Mouse (Mus musculus) megakaryocyte, embryonic 14.5 days (primary cell): Measurements from ENCODE around the gene Clstn2.

ENCODE experiments used
- FLI1 ChIP-seq: IDR thresholded peaks from 2 replicates; pipeline ENCODE4 v1.6.1; 2012; ENCODE audit warnings: low read length, inconsistent platforms, mixed read lengths
- GATA1 ChIP-seq: IDR thresholded peaks from 3 replicates; pipeline ENCODE4 v1.6.1; 2012; ENCODE audit warnings: mixed read lengths, low read length, inconsistent platforms, borderline replicate concordance

DNA sequence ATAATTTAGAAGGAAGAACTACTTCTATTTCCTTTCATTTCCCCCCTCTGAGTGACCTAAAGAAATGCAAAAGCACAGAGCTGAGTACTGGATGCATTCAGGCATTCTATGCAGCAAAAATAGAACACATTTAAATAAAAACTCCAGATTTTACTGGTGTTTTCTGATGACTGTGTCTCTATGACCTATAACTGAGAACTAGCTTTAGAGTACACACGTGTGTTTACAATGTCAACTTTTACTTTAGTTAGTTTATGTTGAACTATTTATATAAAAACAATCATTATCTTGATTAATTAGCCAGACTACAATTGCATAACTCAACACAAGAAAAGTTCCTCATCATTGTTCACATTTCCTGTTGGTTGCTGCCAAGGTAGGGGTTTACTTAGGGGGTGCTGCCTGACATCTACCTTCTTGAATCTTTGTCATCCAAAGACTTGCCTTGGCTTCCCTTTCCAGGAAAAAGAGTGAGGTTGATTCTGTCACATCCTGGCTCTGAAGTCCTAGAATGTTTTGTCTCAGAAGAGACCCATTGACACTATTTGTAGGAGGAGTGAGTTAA lies 603.0 kb downstream of the Clstn2 start:
- TF ChIP-seq GATA1 (no peak), FLI1 (no peak)
